Mouse (Mus musculus) myocyte (in vitro differentiated cells): ENCODE data around the gene Mblac1.

ENCODE experiments used
- CEBPB ChIP-seq: IDR thresholded peaks from 2 replicates; pipeline ENCODE4 v1.6.1; 2011; ENCODE audit warnings: mild to moderate bottlenecking, moderate library complexity; ENCODE audit not compliant: poor library complexity, insufficient read depth, severe bottlenecking
- E2F4 ChIP-seq: IDR thresholded peaks from one replicate; pipeline ENCODE4 v1.6.1; 2011; ENCODE audit warnings: mild to moderate bottlenecking, control low read depth, moderate library complexity; ENCODE audit not compliant: insufficient read depth
- MYOD1 ChIP-seq, 3 experiments: IDR thresholded peaks; one replicate each; pipeline ENCODE4 v1.6.1; 2011; ENCODE audit warnings: control low read depth in 2 of 3, low read depth in 2 of 3, mild to moderate bottlenecking in 2 of 3, moderate library complexity in 1 of 3; ENCODE audit not compliant: insufficient read length in 2 of 3, control insufficient read depth in 1 of 3
- POLR2A ChIP-seq: IDR thresholded peaks from one replicate; pipeline ENCODE4 v1.6.1; 2011; ENCODE audit warnings: low read depth, mild to moderate bottlenecking, control low read depth, moderate library complexity; ENCODE audit not compliant: insufficient read length
- REST ChIP-seq: IDR thresholded peaks from one replicate; pipeline ENCODE4 v1.6.1; 2011; ENCODE audit warnings: mild to moderate bottlenecking, control low read depth, moderate library complexity; ENCODE audit not compliant: insufficient read depth, insufficient read length
- USF1 ChIP-seq: IDR thresholded peaks from one replicate; pipeline ENCODE4 v1.6.1; 2011; ENCODE audit warnings: low read depth, mild to moderate bottlenecking, control low read depth, moderate library complexity

DNA sequence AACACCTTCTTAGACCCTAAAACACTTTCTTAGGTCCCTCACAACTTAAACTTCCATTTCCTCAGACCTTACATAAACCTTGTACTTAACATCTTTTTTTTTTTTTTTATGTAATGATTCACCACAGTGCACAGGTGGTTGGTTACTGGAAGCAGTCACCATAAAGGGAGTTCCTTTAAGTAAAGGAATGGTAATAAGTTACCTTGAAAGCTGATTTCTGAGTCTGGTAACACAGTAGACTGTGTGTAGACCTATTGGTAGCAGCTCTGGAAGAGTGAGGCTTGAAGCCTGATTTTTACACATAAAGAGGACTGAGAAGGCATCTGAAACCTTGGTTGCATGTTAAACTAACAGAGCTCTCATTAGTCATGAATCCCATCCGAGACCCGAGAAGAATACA lies 25.8 kb downstream of the Mblac1 start:
- TF ChIP-seq POLR2A (no peak), REST (no peak), USF1 (no peak), MYOD1 (IDR thresholded peaks at IDR 0.05; ENCODE audit: control insufficient read depth in 1 of 3, insufficient read length in 2 of 3, low read depth in 2 of 3) (no peak), E2F4 (no peak), CEBPB (no peak)
